Mouse (Mus musculus) regulatory T cell (primary cell): Measurements from ENCODE around the gene Lcn5.

Experiments
- in situ Hi-C: fragments of 300-600 bp; cut with MboI, MseI; formaldehyde crosslinking; loops from one replicate; pipeline ENCODE4 v1.15.1; 2025; ENCODE audit warnings: high pct_unique_total_duplicates

The Lcn5 gene

GRCm38 (mm10) chr2:25657652-25658051, at the start of gene Lcn5:
Gene Lcn5, plus strand, starts transcription at chr2:25657952.
- in situ Hi-C loops, result no loop called here

GRCm38 (mm10) chr2:25608671-25609070, 49.1 kb upstream of the Lcn5 start:
- in situ Hi-C loops, result no loop called here

GRCm38 (mm10) chr2:25616398-25616797, 41.4 kb upstream of the Lcn5 start:
- in situ Hi-C loops, result no loop called here

GRCm38 (mm10) chr2:25617578-25617977, 40.2 kb upstream of the Lcn5 start, which contains the start of gene Ccdc183:
Gene Ccdc183, minus strand, starts transcription at chr2:25617678.
- in situ Hi-C loops, result no loop called here

- in situ Hi-C loops, result no loop called here
These were observed 37.4 kb upstream of the Lcn5 start for GRCm38 (mm10) chr2:25620386-25620785.

GRCm38 (mm10) chr2:25620852-25621228, 36.9 kb upstream of the Lcn5 start:
- in situ Hi-C loops, result no loop called here

GRCm38 (mm10) chr2:25621229-25622200, 36.2 kb upstream of the Lcn5 start, which contains the start of gene Tmem141:
Gene Tmem141, minus strand, starts transcription at chr2:25622005.
- in situ Hi-C loops, result no loop called here

- in situ Hi-C loops, result no loop called here
These were observed 31.8 kb upstream of the Lcn5 start for GRCm38 (mm10) chr2:25625986-25626385.

- in situ Hi-C loops, result no loop called here
These were observed 29.9 kb upstream of the Lcn5 start, which contains the start of gene Fcna for GRCm38 (mm10) chr2:25627811-25628210. Gene Fcna, minus strand, starts transcription at chr2:25628030.

GRCm38 (mm10) chr2:25628738-25629137, 29.0 kb upstream of the Lcn5 start:
- in situ Hi-C loops, result no loop called here

- in situ Hi-C loops, result no loop called here
These were observed 24.1 kb upstream of the Lcn5 start for GRCm38 (mm10) chr2:25633616-25634015.

- in situ Hi-C loops, result no loop called here
These were observed 23.7 kb upstream of the Lcn5 start for GRCm38 (mm10) chr2:25634046-25634445.

- in situ Hi-C loops, result loop anchor here (5.0 kb wide), 1 partner anchor 272 kb away; no protein-coding TSS in a partner anchor
These were observed 17.9 kb upstream of the Lcn5 start for GRCm38 (mm10) chr2:25639890-25640289.

- in situ Hi-C loops, result loop anchor here (5.0 kb wide), 1 partner anchor 174 kb away; no protein-coding TSS in a partner anchor
These were observed 4.8 kb upstream of the Lcn5 start, which contains the start of gene Lcn8 for GRCm38 (mm10) chr2:25652902-25653301. Gene Lcn8, plus strand, starts transcription at chr2:25653120.

- in situ Hi-C loops, result loop anchor here (5.0 kb wide), 1 partner anchor 173 kb away; no protein-coding TSS in a partner anchor
These were observed 3.2 kb upstream of the Lcn5 start for GRCm38 (mm10) chr2:25654502-25654901.

GRCm38 (mm10) chr2:25656691-25657090, 1.1 kb upstream of the Lcn5 start:
- in situ Hi-C loops, result no loop called here

GRCm38 (mm10) chr2:25657246-25657645, 506 bp upstream of the Lcn5 start:
- in situ Hi-C loops, result no loop called here

GRCm38 (mm10) chr2:25660279-25660678, 2.5 kb downstream of the Lcn5 start:
- in situ Hi-C loops, result loop anchor here (5.0 kb wide), 1 partner anchor 42 kb away; the partner anchor contains the start of gene Obp2a

- in situ Hi-C loops, result loop anchor here (5.0 kb wide), 1 partner anchor 41 kb away; the partner anchor contains the start of gene Obp2a
These were observed 3.7 kb downstream of the Lcn5 start for GRCm38 (mm10) chr2:25661245-25661970.

- in situ Hi-C loops, result loop anchor here (5.0 kb wide), 1 partner anchor 39 kb away; the partner anchor contains the start of gene Obp2a
These were observed 5.8 kb downstream of the Lcn5 start for GRCm38 (mm10) chr2:25663511-25663910.

GRCm38 (mm10) chr2:25664125-25664524, 6.4 kb downstream of the Lcn5 start:
- in situ Hi-C loops, result loop anchor here (5.0 kb wide), 1 partner anchor 38 kb away; the partner anchor contains the start of gene Obp2a

GRCm38 (mm10) chr2:25666516-25666915, 8.8 kb downstream of the Lcn5 start:
- in situ Hi-C loops, result no loop called here
